Mouse (Mus musculus): ENCODE measurements around the gene 4921524J17Rik.

- TF ChIP-seq POLR2A (IDR thresholded peaks at IDR 0.05; ENCODE audit: borderline replicate concordance, extremely low read depth, low read depth, low read length) (no peak), CTCF (IDR thresholded peaks at IDR 0.05; ENCODE audit: insufficient read depth, low read length) (no peak)
These were observed 50.7 kb downstream of the 4921524J17Rik start for GRCm38 (mm10) chr8:85381926-85382325.
